In genomic region chr3:54932599-54932998, GRCm38 (mm10) we compare ENCODE assay signal across 29 mouse cellular contexts. TPM values are rescaled to one million over a fixed set of nuclear protein-coding genes. Genes with fewer than 3 reads are reported as not detected.
DNase-seq lines count a peak whose midpoint lies in the region; ATAC-seq and TF ChIP-seq lines count a peak whose summit lies in the region.
"Had no signal": no experiment of that assay in that cellular context is flagged by ENCODE, and none has a peak within 500 bp of the region (broad histone marks: within the 10 kb centered on the region; RNA-seq: fewer than 3 reads in every experiment).

No protein-coding gene starts in this region.

- no peaks in the 10 kb centered on the region for H3K27me3 ChIP-seq in intestine, postnatal 0 days (replicated peaks; ENCODE audit: control insufficient read depth, insufficient read depth, low read length)
- H3K27me3 ChIP-seq in intestine, embryonic 16.5 days (replicated peaks; ENCODE audit: control insufficient read depth, insufficient read depth, low read length): no peaks in the 10 kb centered on the region
- no peaks in the 10 kb centered on the region for H3K27me3 ChIP-seq in midbrain, postnatal 0 days (ENCODE audit: insufficient read depth, low read length)
- no peaks in the 10 kb centered on the region for H3K27me3 ChIP-seq in midbrain, embryonic 13.5 days
- H3K27me3 ChIP-seq: heart, embryonic 13.5 days; hindbrain, embryonic 12.5 days; limb, embryonic 15.5 days; liver, embryonic 15.5 days; lung, embryonic 15.5 days; neural tube, embryonic 13.5 days had no signal

- TF ChIP-seq CTCF in intestine, postnatal 0 days (IDR thresholded peaks at IDR 0.05; ENCODE audit: low read depth): peak; percentile 19; the same call in 1 of the 2 replicates
- peak; percentile 43; the same call in 1 of the 2 replicates for TF ChIP-seq CTCF in midbrain, postnatal 0 days (IDR thresholded peaks at IDR 0.05)

- no peaks in the 10 kb centered on the region for H3K36me3 ChIP-seq in intestine, postnatal 0 days (ENCODE audit: control insufficient read depth, insufficient read depth)
- H3K36me3 ChIP-seq in intestine, embryonic 16.5 days (ENCODE audit: control insufficient read depth, insufficient read depth, low read length): no peaks in the 10 kb centered on the region
- no peaks in the 10 kb centered on the region for H3K36me3 ChIP-seq in midbrain, postnatal 0 days (ENCODE audit: insufficient read depth, low read length)
- no peaks in the 10 kb centered on the region for H3K36me3 ChIP-seq in midbrain, embryonic 13.5 days
- H3K36me3 ChIP-seq: heart, embryonic 13.5 days; hindbrain, embryonic 12.5 days; limb, embryonic 10.5 days; limb, embryonic 15.5 days; liver, embryonic 15.5 days; lung, embryonic 15.5 days; neural tube, embryonic 13.5 days had no signal

- no peak overlapping the region for H3K27ac ChIP-seq in intestine, postnatal 0 days (ENCODE audit: low read depth, low read length)
- H3K27ac ChIP-seq in intestine, embryonic 16.5 days (ENCODE audit: low read length): no peak overlapping the region
- no peak overlapping the region for H3K27ac ChIP-seq in midbrain, postnatal 0 days (ENCODE audit: low read depth, low read length)
- no peak overlapping the region for H3K27ac ChIP-seq in midbrain, embryonic 13.5 days
- H3K27ac ChIP-seq: heart, embryonic 13.5 days; hindbrain, embryonic 12.5 days; limb, embryonic 10.5 days; limb, embryonic 15.5 days; liver, embryonic 15.5 days; lung, embryonic 15.5 days; neural tube, embryonic 13.5 days had no signal

- no peaks in the 10 kb centered on the region for H3K9me3 ChIP-seq in intestine, postnatal 0 days (ENCODE audit: control insufficient read depth)
- no peaks in the 10 kb centered on the region for H3K9me3 ChIP-seq in intestine, embryonic 16.5 days (ENCODE audit: control insufficient read depth, low read length)
- no peaks in the 10 kb centered on the region for H3K9me3 ChIP-seq in midbrain, postnatal 0 days (ENCODE audit: low read length)
- no peaks in the 10 kb centered on the region for H3K9me3 ChIP-seq in midbrain, embryonic 13.5 days
- H3K9me3 ChIP-seq: heart, embryonic 13.5 days; hindbrain, embryonic 12.5 days; limb, embryonic 10.5 days; limb, embryonic 15.5 days; liver, embryonic 15.5 days; lung, embryonic 15.5 days; neural tube, embryonic 13.5 days had no signal

- no peak overlapping the region for H3K9ac ChIP-seq in intestine, postnatal 0 days (ENCODE audit: low read depth, low read length)
- H3K9ac ChIP-seq in intestine, embryonic 16.5 days (ENCODE audit: low read depth, low read length): no peak overlapping the region
- no peak overlapping the region for H3K9ac ChIP-seq in midbrain, postnatal 0 days (replicated peaks; ENCODE audit: low read length, poor library complexity, severe bottlenecking)
- H3K9ac ChIP-seq in midbrain, embryonic 13.5 days (replicated peaks): no peak overlapping the region
- H3K9ac ChIP-seq: heart, embryonic 13.5 days; hindbrain, embryonic 12.5 days; limb, embryonic 15.5 days; liver, embryonic 15.5 days; lung, embryonic 15.5 days; neural tube, embryonic 13.5 days had no signal

- H3K4me2 ChIP-seq in intestine, postnatal 0 days (replicated peaks; ENCODE audit: low read depth): no peak overlapping the region
- H3K4me2 ChIP-seq in intestine, embryonic 16.5 days (ENCODE audit: low read depth, low read length): no peak overlapping the region
- H3K4me2 ChIP-seq in midbrain, postnatal 0 days (ENCODE audit: low read depth, low read length, poor library complexity, severe bottlenecking): no peak overlapping the region
- H3K4me2 ChIP-seq in midbrain, embryonic 13.5 days (replicated peaks): no peak overlapping the region
- H3K4me2 ChIP-seq: heart, embryonic 13.5 days; hindbrain, embryonic 12.5 days; limb, embryonic 15.5 days; liver, embryonic 15.5 days; lung, embryonic 15.5 days; midbrain, embryonic 11.5 days; neural tube, embryonic 13.5 days had no signal

- no peak for DNase-seq in midbrain, postnatal 0 days (ENCODE audit: low spot score)
- DNase-seq in R1 (ENCODE audit: low read depth, low spot score): peak; percentile 61
- DNase-seq in testis, postnatal 10 days (ENCODE audit: low spot score): no peak
- DNase-seq in kidney, postnatal 25 days: no peak
- DNase-seq: adrenal gland, adult 8-10 months; cerebellum, adult 2 months; cerebellum, postnatal 14 days; gastrocnemius, postnatal 10 days; heart, postnatal 10 days; kidney, adult 11 months; kidney, postnatal 4 days; lung, postnatal 36 days; thymus, postnatal 25 days had no signal

- WGBS in intestine, postnatal 0 days: 88% methylated on average over 4 of the region's 4 CpGs
- 90% methylated on average over 4 of the region's 4 CpGs for WGBS in intestine, embryonic 16.5 days
- WGBS in midbrain, postnatal 0 days: 91% methylated on average over 4 of the region's 4 CpGs
- WGBS in midbrain, embryonic 13.5 days: 97% methylated on average over 4 of the region's 4 CpGs

- no peaks in the 10 kb centered on the region for H3K4me1 ChIP-seq in intestine, postnatal 0 days (replicated peaks; ENCODE audit: control insufficient read depth, insufficient read depth, low read length)
- H3K4me1 ChIP-seq in intestine, embryonic 16.5 days (ENCODE audit: control insufficient read depth, insufficient read depth, low read length): no peaks in the 10 kb centered on the region
- H3K4me1 ChIP-seq in midbrain, postnatal 0 days (ENCODE audit: insufficient read depth, low read length): no peaks in the 10 kb centered on the region
- no peaks in the 10 kb centered on the region for H3K4me1 ChIP-seq in midbrain, embryonic 13.5 days (replicated peaks)
- H3K4me1 ChIP-seq: heart, embryonic 13.5 days; hindbrain, embryonic 12.5 days; limb, embryonic 10.5 days; limb, embryonic 15.5 days; liver, embryonic 15.5 days; lung, embryonic 15.5 days; neural tube, embryonic 13.5 days had no signal

- no peak for ATAC-seq in intestine, postnatal 0 days
- ATAC-seq in intestine, embryonic 16.5 days: no peak
- no peak for ATAC-seq in midbrain, postnatal 0 days (ENCODE audit: low FRiP score)
- no peak for ATAC-seq in midbrain, embryonic 13.5 days

- H3K4me3 ChIP-seq in intestine, postnatal 0 days (ENCODE audit: low read depth, low read length): no peak overlapping the region
- no peak overlapping the region for H3K4me3 ChIP-seq in intestine, embryonic 16.5 days (ENCODE audit: low read length)
- H3K4me3 ChIP-seq in midbrain, postnatal 0 days (ENCODE audit: low read depth, low read length): no peak overlapping the region
- H3K4me3 ChIP-seq in midbrain, embryonic 13.5 days (replicated peaks): no peak overlapping the region
- H3K4me3 ChIP-seq: erythroblast, embryonic 14.5 days; heart, embryonic 13.5 days; hindbrain, embryonic 12.5 days; limb, embryonic 10.5 days; limb, embryonic 15.5 days; liver, embryonic 15.5 days; lung, embryonic 15.5 days; neural tube, embryonic 13.5 days had no signal

RNA-seq across cellular contexts. Expression of gene Sertm1, which starts 16.9 kb away (rescaled TPM):
- 0.83 and 1.4 TPM in 2 replicates for polyA plus RNA-seq in intestine, postnatal 0 days (2015; fragmentation: Nextera tagmentation; extraction: Ambion mirVana)
- 0.39 and 0.48 TPM in 2 replicates for polyA plus RNA-seq in intestine, embryonic 16.5 days (2015; fragmentation: Nextera tagmentation; extraction: Ambion mirVana)
- 26.7 and 29.0 TPM in 2 replicates for total RNA-seq in midbrain, postnatal 0 days (2014; rRNA removed)
- 1.9 and 2.0 TPM in 2 replicates for polyA plus RNA-seq in midbrain, postnatal 0 days (2015; fragmentation: Nextera tagmentation; extraction: Ambion mirVana)
- polyA plus RNA-seq in midbrain, embryonic 13.5 days (2015; fragmentation: Nextera tagmentation; extraction: Ambion mirVana): 0.54 and 0.81 TPM in 2 replicates
- total RNA-seq: adrenal gland, adult 8-10 months; megakaryocyte, adult 5-6 weeks; MEL had no signal
- polyA plus RNA-seq: erythroblast, embryonic 14.5 days; gonadal fat pad, adult 2 months; limb, embryonic 10.5 days; lung, embryonic 15.5 days; stomach, embryonic 14.5 days had no signal
